Mouse (Mus musculus) kidney, postnatal 36 days (tissue): ENCODE measurements around the gene Rai14.

Source experiments
- DNase-seq, 2 experiments: peaks; one replicate each; pipeline ENCODE4 v3.0.0; 2021 to 2022; ENCODE audit warnings: mixed read lengths in 2 of 2

Gene Rai14

GRCm38 (mm10) chr15:10598259-10599225 is 115.9 kb downstream of the Rai14 start:
- DNase-seq, result peak in 1 of 2 experiments; percentile 48

GRCm38 (mm10) chr15:10596871-10597270 is 117.6 kb downstream of the Rai14 start:
- peak; percentile 43 to 59 for DNase-seq

GRCm38 (mm10) chr15:10595408-10595807 is 119.0 kb downstream of the Rai14 start:
- DNase-seq, result no peak

DNA sequence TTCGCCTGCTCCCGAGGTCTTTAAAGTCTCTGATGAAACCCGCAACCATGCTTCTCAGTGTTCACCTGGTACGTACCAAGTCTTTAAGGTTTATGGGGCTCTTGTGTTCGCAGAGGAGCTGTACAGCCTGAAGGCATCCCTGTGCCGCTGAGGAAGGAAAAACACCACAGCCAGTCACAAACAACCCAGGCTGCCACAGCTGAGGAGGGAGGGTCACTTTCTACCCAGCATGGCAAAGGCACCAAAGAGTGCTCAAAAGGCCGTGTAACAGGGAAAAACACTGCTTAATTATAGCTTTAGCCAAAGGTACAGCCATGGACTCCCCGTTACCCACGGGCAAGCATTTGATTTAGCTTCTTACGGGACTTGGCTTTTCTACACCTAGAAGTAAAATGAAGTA is 119.5 kb downstream of the Rai14 start:
- no peak for DNase-seq

GRCm38 (mm10) chr15:10593094-10593493 is 121.3 kb downstream of the Rai14 start:
- DNase-seq, result no peak

DNA sequence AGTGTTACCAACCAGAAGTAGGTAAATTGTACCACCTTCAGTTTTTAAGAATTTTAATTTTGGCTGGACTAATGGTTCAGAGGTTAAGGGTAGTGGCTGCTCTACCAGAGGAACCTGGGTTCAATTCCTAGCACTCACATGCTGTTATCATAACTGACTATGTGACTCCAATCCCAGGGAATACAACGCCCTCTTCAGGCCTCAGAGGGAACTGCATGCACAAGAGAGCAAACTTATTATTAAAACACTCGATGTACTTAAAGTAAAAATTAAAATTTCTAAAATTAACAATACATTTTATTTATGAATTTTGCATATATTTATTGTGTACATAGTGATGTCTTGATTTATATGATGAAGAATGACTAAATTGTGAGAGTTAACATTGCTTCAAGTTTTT is 127.9 kb downstream of the Rai14 start:
- DNase-seq, result no peak

DNA sequence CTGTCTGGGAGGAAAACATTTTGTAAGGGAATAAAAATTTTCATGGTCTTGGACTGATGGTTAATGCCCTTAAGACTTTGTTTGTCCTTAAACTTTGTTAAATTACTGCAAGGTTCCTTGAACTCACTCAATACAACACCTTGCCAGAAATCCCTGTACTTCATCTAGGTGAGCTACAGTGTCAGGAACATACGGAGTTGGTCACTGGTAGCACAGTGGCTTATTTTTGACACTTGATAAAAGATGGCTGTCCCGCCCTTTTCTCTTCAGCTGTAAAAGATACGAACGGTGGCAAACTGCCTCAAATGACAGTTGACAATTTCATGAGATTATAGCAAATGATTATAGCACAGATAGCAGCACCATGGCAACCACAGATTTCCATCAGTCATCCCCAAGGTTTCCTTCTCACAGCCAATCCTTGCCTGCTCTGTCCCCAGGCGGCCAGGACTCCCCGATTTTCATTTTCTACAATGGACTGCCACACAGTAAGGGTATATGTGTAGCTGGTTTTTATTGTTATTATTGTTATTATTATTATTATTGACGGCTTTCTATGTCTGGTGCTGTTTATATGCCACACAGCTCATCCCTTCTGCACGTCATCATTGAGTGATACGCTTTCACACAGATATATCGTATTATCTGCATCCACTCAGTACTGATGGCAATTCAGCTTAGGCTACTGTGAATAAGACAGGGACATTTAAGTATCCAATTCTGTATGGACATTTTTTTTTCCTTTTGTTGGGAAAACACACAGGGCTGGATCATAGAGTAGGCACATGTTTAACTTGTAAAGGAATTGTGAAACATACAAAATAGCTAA is 129.9 kb downstream of the Rai14 start:
- DNase-seq, result no peak

- DNase-seq, result peak; percentile 77 to 80
These were observed 131.0 kb downstream of the Rai14 start for GRCm38 (mm10) chr15:10583408-10583807.

DNA sequence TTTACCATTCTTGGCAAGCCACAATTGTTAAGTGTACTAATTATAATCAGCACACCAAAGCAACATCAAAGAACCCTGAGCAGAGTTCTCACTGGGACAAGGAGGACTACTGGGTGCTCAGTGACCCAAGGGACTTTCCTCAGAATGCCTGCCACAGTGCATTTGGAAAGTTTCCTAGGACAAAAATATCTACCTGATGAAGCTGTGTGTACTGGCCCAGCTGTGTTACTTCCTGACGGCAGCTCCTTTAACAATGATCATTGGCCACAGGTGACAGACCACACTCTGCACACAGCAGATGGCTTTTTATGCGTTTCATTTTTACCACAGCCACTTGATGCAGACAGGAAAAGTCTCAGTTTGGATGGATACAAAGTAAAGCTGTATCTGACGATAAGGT is 135.3 kb downstream of the Rai14 start:
- no peak for DNase-seq

GRCm38 (mm10) chr15:10566486-10566885 is 147.9 kb downstream of the Rai14 start:
- DNase-seq, result no peak

DNA sequence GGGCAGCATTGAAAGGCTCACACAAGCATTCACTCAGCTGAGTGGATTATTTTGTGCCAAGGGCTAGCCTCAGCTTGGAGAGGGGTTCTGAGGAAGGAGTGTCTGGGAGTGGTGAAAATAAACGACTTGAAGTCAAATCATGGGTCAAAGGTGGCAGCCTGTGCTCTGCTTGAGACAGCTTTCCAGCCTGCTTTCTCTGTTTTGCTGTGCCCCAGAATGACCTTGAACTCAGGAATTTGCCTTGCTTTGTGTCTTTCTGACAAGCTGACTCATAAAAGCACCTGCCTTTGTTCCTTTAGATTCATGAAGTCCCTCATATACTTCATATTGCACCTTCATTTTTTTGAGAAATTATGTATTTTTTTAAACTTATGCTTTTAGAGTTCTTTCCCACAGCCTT is 150.2 kb downstream of the Rai14 start:
- DNase-seq, result no peak

GRCm38 (mm10) chr15:10562281-10562680 is 152.1 kb downstream of the Rai14 start:
- DNase-seq, result no peak

DNA sequence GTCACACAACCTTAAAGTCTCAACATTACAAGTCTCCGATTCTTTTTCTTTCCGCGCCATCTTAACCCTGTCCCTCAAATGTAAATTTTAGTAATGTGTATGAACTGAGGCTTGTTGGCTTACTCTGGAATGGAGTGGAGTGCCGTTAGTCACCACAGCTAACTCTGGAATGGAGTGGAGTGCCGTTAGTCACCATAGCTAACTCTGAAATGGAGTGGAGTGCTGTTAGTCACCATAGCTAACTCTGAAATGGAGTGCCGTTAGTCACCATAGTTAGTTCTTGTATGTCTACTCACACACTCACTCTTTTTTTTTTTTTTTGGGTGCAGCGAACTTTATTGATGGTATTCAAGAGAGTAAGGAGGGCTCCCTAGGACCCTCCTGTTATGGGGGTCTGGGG is 154.4 kb downstream of the Rai14 start:
- no peak for DNase-seq

DNA sequence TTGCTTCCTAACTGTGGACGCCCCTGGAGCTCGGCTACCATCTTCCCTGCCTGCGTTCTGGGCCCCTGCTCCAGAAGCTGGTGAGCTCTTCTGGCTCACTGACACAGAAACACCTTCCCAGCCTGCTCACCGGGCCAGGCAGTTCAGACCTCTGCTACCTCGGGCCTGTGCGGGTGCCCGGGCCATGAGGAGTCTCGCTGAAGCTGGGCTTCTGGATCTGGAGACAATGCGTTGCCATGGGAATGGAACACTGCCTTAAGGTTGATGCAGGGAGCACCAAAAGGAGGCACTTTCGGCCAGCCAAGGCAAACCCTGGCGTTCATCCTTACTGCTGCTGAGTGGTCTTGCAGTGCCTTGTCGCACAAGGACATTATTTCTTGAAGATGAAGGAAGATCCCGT is 156.0 kb downstream of the Rai14 start, which contains the start of gene Ttc23l:
Gene Ttc23l, minus strand, starts transcription at position 204 of the 400 bp plus-strand sequence.
- DNase-seq, result no peak

DNA sequence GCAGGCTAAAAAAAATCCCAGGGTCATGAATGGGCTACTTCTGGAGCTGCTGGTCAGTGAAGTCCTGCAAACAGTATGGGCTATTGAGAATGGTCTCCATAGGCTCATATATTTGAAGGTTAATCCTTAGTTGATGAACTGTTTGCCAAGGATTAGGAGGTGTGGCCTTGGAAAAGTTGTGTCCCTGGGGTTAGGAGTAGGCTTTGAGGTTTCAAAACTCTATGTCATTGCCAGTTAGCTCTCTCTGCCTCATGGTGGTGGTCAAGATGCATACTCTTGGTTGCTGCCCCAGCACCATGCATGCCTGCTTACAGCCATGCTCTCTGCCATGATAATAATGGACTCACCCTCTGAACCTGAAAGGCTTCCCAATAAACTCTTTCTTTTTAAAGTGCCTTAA is 160.1 kb downstream of the Rai14 start:
- DNase-seq, result no peak

- DNase-seq, result peak; percentile 10 to 34
These were observed 173.9 kb downstream of the Rai14 start for GRCm38 (mm10) chr15:10540271-10541088.

- DNase-seq, result no peak
These were observed 178.5 kb downstream of the Rai14 start for GRCm38 (mm10) chr15:10535969-10536368.

DNA sequence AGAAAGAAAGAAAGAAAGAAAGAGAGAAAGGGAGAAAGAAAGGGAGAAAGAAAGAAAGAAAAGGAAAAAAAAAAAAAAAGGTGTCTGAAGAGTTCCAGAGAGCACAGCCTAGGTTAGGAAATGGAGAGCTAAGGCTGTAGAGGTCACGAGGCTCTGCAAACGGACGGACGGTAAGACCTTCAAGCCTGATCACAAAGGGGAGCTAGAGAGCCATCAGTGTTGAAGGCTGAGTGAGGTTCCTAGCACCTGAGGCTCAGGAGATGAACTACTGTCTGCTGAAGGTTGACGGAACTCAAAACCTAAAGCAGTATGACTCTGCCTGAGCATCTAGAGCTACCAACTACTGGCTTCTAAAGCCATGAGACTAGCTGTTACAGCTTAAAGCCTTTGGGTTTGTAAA is 179.8 kb downstream of the Rai14 start:
- no peak for DNase-seq

- peak in 1 of 2 experiments; percentile 3 for DNase-seq
These were observed 181.1 kb downstream of the Rai14 start for GRCm38 (mm10) chr15:10533361-10533760.

DNA sequence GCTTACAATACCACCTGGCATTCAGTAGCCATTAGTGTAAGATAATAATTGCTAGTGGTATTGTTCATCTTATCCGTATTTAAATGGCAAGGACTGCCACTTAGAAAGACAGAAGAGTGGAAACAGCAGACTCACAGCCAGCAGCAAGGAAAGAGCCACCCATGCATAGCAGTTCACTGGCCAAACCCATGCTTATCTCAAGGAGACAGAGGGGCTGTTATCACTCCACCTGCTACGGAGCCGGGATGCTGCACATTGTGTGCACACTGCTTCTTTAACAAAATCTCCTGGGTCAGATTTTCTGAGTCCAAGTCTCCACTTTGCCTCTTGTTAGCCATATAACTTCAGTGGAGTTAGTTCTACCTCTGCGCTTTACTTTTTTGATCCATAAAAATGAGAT is 183.1 kb downstream of the Rai14 start:
- no peak for DNase-seq

GRCm38 (mm10) chr15:10525896-10526295 is 188.5 kb downstream of the Rai14 start:
- DNase-seq, result no peak
